Mouse (Mus musculus): ENCODE data around the gene Chrm3. TPM values are rescaled to one million over a fixed set of nuclear protein-coding genes. Genes with fewer than 3 reads are reported as not detected.

Gene Chrm3
- polyA plus RNA-seq, 1 experiment from 2014 or later: 0.31 TPM

DNA sequence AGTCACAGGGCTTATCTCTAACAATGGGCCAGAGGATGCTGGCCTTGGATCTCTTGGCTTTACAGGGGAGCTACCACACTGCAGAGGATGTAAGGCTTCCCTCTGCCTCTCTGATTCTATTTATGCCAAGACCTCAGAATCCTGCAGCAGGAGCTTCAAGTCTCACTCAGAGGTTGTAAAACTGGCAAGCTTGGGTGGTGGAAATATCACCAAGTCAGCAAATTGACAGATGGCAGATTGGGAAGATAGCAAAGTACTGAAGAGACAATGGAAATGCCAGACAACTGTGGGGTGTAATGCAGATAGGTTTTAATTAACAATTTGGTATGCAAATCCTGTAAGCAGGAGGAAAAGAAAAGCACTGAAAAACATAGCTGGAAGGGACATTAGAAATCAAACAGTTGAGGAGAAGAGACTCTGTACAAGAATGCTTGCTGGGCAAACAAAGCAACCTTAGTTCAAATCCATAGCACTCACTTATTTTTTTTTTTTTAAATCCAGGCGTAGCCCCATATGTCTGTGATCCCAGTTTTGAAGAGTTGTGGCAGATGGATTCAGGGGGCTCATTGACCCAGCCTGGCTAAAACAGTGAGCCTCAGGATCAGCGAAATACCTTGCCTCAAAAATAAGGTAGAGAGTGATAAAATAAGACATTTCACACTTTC lies 362.9 kb downstream of the Chrm3 start:
- H3K9ac ChIP-seq (ENCODE audit: low read length): no peak overlapping the region
- H3K4me3 ChIP-seq (ENCODE audit: low read length): no peak overlapping the region
- no peaks in the 10 kb centered on the region for H3K9me3 ChIP-seq (ENCODE audit: control insufficient read depth, low read length)
- ATAC-seq (ENCODE audit: low read depth): no peak
- H3K27ac ChIP-seq (ENCODE audit: low read length): no peak overlapping the region
- H3K4me2 ChIP-seq (ENCODE audit: low read depth, low read length): no peak overlapping the region
- 67% methylated on average over 2 of the region's 2 CpGs for WGBS
- no peaks in the 10 kb centered on the region for H3K4me1 ChIP-seq (replicated peaks; ENCODE audit: control insufficient read depth, insufficient read depth, low read length)
- H3K27me3 ChIP-seq (ENCODE audit: control insufficient read depth, insufficient read depth, low read depth, low read length): no peaks in the 10 kb centered on the region
- no peaks in the 10 kb centered on the region for H3K36me3 ChIP-seq (ENCODE audit: control insufficient read depth, insufficient read depth, low read length)

DNA sequence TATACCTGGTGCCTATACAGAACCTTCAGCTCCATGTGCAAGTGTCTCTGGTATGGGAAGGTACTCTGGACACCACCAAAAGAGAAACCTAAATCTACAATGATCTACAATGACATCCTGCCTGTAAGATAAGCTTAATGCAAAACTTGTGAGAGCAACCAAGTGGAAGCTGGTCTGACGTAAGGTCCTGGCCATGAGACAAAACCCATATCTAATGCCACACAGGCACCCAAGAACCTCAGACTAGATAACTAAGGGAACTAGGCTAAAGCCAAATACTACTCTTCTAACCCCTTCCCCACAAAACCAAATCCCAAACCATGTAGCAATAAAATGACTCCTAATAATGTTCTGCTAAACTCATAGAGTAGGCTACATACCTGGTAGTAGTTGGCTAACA lies 364.8 kb downstream of the Chrm3 start:
- no peaks in the 10 kb centered on the region for H3K27me3 ChIP-seq (ENCODE audit: control insufficient read depth, insufficient read depth, low read depth, low read length)
- no peak overlapping the region for H3K4me3 ChIP-seq (ENCODE audit: low read length)
- 88% methylated on average over 1 of the region's 1 CpGs for WGBS
- no peak overlapping the region for H3K4me2 ChIP-seq (ENCODE audit: low read depth, low read length)
- no peaks in the 10 kb centered on the region for H3K4me1 ChIP-seq (replicated peaks; ENCODE audit: control insufficient read depth, insufficient read depth, low read length)
- H3K36me3 ChIP-seq (ENCODE audit: control insufficient read depth, insufficient read depth, low read length): no peaks in the 10 kb centered on the region
- ATAC-seq (ENCODE audit: low read depth): no peak
- H3K9me3 ChIP-seq (ENCODE audit: control insufficient read depth, low read length): no peaks in the 10 kb centered on the region; the same call in 1 of the 2 replicates
- no peak overlapping the region for H3K27ac ChIP-seq (ENCODE audit: low read length)
- H3K9ac ChIP-seq (ENCODE audit: low read length): no peak overlapping the region

DNA sequence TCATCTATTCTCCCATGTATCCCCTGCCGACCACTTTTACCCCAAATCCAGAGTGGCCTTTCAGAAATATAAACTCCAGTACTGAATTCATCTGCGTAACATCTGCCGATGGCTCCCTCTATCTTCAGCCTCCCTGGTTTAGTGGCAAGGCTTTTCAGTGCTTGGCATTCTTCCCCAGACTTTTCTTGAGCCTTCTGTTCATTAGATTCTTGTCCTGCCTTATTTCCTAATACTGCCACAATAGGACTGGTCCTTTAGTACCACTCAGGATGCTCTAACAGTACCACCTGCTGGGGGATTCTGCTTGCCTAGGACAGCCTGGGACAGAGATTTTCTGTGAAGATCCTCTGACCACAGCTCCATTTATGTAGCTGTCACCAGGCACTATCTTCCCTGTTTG lies 367.1 kb downstream of the Chrm3 start:
- no peaks in the 10 kb centered on the region for H3K4me1 ChIP-seq (replicated peaks; ENCODE audit: control insufficient read depth, insufficient read depth, low read length)
- H3K4me3 ChIP-seq (ENCODE audit: low read length): no peak overlapping the region
- H3K4me2 ChIP-seq (ENCODE audit: low read depth, low read length): no peak overlapping the region
- no peak for ATAC-seq (ENCODE audit: low read depth)
- WGBS: 86% methylated on average over 3 of the region's 3 CpGs
- no peaks in the 10 kb centered on the region; the same call in 1 of the 2 replicates for H3K9me3 ChIP-seq (ENCODE audit: control insufficient read depth, low read length)
- no peaks in the 10 kb centered on the region for H3K36me3 ChIP-seq (ENCODE audit: control insufficient read depth, insufficient read depth, low read length)
- no peak overlapping the region for H3K27ac ChIP-seq (ENCODE audit: low read length)
- H3K27me3 ChIP-seq (ENCODE audit: control insufficient read depth, insufficient read depth, low read depth, low read length): no peaks in the 10 kb centered on the region
- H3K9ac ChIP-seq (ENCODE audit: low read length): no peak overlapping the region

DNA sequence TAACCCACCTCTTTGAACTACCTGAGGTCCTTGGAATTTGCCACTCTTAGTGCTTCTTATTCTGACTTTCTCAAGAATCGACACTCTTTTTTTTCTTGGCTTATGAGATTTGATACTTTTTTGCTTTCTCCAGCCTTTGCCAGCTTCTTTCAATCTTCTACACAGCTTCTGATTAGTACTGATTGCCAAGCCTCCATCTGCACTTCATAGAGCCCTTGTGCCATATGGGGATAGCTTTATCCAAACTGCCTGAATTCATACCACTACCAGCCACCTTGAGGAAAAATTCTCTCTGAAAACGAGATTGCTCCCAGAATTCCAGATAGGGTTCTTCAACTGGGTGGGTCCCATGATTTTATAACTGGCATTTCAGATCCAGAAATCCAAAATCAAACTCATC lies 368.0 kb downstream of the Chrm3 start:
- H3K9ac ChIP-seq (ENCODE audit: low read length): no peak overlapping the region
- H3K4me2 ChIP-seq (ENCODE audit: low read depth, low read length): no peak overlapping the region
- H3K4me3 ChIP-seq (ENCODE audit: low read length): no peak overlapping the region
- H3K9me3 ChIP-seq (ENCODE audit: control insufficient read depth, low read length): no peaks in the 10 kb centered on the region; the same call in 1 of the 2 replicates
- H3K4me1 ChIP-seq (replicated peaks; ENCODE audit: control insufficient read depth, insufficient read depth, low read length): no peaks in the 10 kb centered on the region
- H3K27me3 ChIP-seq (ENCODE audit: control insufficient read depth, insufficient read depth, low read depth, low read length): no peaks in the 10 kb centered on the region
- H3K36me3 ChIP-seq (ENCODE audit: control insufficient read depth, insufficient read depth, low read length): no peaks in the 10 kb centered on the region
- ATAC-seq (ENCODE audit: low read depth): no peak
- 65% methylated on average over 2 of the region's 2 CpGs for WGBS
- no peak overlapping the region for H3K27ac ChIP-seq (ENCODE audit: low read length)

DNA sequence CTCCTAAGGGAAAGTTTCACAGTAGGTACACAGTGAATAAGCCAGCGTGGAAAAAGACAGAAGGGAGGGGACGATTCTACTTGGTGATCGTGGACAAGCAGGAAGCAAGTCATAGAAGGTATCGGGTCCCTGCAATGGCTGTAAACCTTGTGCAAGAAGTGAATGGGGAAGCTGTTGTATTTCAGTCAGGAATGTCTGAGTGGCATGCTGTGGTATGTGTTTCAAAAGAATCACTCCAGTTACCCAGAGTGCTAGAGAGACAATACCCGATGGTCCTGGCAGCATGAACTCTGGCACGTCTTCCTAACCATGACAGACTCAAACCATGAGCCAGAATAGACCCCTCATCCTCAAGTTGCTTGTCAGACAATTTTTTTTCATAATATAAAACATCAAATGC lies 375.0 kb downstream of the Chrm3 start:
- Histone ChIP-seq H3K4me2 (ENCODE audit: low read depth, low read length) (no peak overlapping the region), H3K27ac (ENCODE audit: low read length) (no peak overlapping the region), H3K9me3 (ENCODE audit: control insufficient read depth, low read length) (no peaks in the 10 kb centered on the region), H3K4me1 (replicated peaks; ENCODE audit: control insufficient read depth, insufficient read depth, low read length) (no peaks in the 10 kb centered on the region), H3K27me3 (ENCODE audit: control insufficient read depth, insufficient read depth, low read depth, low read length) (no peaks in the 10 kb centered on the region), H3K9ac (ENCODE audit: low read length) (no peak overlapping the region), H3K36me3 (ENCODE audit: control insufficient read depth, insufficient read depth, low read length) (no peaks in the 10 kb centered on the region), H3K4me3 (ENCODE audit: low read length) (no peak overlapping the region)
- no peak for ATAC-seq (ENCODE audit: low read depth)
- 51% methylated on average over 6 of the region's 6 CpGs for WGBS

DNA sequence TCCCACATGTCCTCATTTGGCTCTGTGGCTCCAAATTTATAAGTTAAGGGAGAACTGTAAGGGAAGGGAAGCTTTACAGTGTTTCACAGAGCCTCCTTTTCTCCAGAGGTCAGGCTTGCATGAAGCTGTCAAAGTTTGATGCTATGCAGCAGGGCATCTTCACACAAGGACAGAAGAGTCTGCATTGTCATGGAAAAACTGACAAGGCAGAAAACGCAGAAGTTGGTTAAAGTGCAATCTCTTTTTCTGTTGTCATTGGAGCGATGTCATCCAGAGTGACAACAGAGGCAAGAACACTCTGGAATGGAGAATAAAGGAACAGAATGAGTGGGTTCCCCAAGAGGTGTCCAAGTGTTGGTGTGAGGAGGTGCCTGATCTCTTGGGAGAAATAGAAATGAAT lies 377.4 kb downstream of the Chrm3 start:
- ATAC-seq (ENCODE audit: low read depth): no peak
- H3K4me1 ChIP-seq (replicated peaks; ENCODE audit: control insufficient read depth, insufficient read depth, low read length): no peaks in the 10 kb centered on the region
- no peaks in the 10 kb centered on the region for H3K9me3 ChIP-seq (ENCODE audit: control insufficient read depth, low read length)
- no peak overlapping the region for H3K9ac ChIP-seq (ENCODE audit: low read length)
- no peak overlapping the region for H3K4me3 ChIP-seq (ENCODE audit: low read length)
- no peaks in the 10 kb centered on the region for H3K27me3 ChIP-seq (ENCODE audit: control insufficient read depth, insufficient read depth, low read depth, low read length)
- no peak overlapping the region for H3K4me2 ChIP-seq (ENCODE audit: low read depth, low read length)
- no peaks in the 10 kb centered on the region for H3K36me3 ChIP-seq (ENCODE audit: control insufficient read depth, insufficient read depth, low read length)
- H3K27ac ChIP-seq (ENCODE audit: low read length): no peak overlapping the region
- WGBS: 88% methylated on average over 2 of the region's 2 CpGs

DNA sequence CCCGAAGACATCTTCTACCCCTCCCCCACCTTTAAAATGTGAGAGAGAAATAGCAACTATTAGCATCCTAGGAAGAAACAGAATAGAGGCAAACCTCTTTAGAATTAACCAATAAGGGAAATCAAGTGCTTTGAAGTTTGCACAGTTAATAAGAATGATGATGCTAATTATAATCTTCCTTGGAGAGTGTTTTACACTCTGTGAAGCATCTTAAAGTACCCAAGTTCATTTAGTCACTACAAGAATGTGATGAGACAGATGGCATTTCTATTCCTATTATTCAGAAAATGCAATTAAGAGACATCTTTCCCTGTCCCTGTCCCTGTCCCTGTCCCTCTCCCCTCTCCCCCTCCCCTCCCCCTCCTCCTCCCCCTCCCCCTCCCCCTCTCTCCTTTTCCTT lies 382.9 kb downstream of the Chrm3 start:
- 80% methylated on average over 1 of the region's 1 CpGs for WGBS
- Histone ChIP-seq H3K9me3 (ENCODE audit: control insufficient read depth, low read length) (no peaks in the 10 kb centered on the region), H3K4me3 (ENCODE audit: low read length) (no peak overlapping the region), H3K27me3 (ENCODE audit: control insufficient read depth, insufficient read depth, low read depth, low read length) (no peaks in the 10 kb centered on the region), H3K4me2 (ENCODE audit: low read depth, low read length) (no peak overlapping the region), H3K9ac (ENCODE audit: low read length) (no peak overlapping the region), H3K4me1 (replicated peaks; ENCODE audit: control insufficient read depth, insufficient read depth, low read length) (no peaks in the 10 kb centered on the region), H3K36me3 (ENCODE audit: control insufficient read depth, insufficient read depth, low read length) (no peaks in the 10 kb centered on the region), H3K27ac (ENCODE audit: low read length) (no peak overlapping the region)
- no peak for ATAC-seq (ENCODE audit: low read depth)

DNA sequence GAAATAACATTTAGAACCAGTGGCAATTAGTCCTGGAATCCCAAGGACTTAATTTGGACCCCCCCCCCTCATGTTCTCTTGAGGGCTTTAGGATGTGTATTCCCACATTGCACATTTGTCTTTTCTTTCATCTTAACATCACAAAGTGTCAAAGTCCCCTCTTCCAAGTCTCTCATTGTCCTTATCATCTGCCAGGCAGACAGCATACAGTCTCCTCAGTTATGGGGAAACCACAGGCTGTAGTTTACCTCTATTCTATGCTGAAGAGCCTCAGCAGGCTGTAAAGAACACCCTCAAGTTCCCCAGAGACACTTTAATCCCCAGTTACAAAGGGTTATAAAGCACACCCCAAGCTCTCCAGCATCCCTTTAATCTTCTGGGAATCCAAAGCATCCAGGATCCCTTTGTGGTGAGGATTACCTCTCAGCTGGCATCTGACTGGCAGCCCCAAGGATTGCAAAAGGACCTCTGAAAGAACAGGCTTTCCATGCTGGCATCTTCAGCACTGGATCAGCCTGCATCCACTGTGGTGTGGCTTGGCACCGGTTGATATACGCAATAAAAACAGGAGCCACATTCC lies 386.8 kb downstream of the Chrm3 start:
- H3K4me2 ChIP-seq (ENCODE audit: low read depth, low read length): no peak overlapping the region
- no peaks in the 10 kb centered on the region for H3K4me1 ChIP-seq (replicated peaks; ENCODE audit: control insufficient read depth, insufficient read depth, low read length)
- no peak overlapping the region for H3K27ac ChIP-seq (ENCODE audit: low read length)
- no peak for ATAC-seq (ENCODE audit: low read depth)
- no peaks in the 10 kb centered on the region for H3K36me3 ChIP-seq (ENCODE audit: control insufficient read depth, insufficient read depth, low read length)
- H3K9me3 ChIP-seq (ENCODE audit: control insufficient read depth, low read length): no peaks in the 10 kb centered on the region
- no peak overlapping the region for H3K9ac ChIP-seq (ENCODE audit: low read length)
- no peaks in the 10 kb centered on the region for H3K27me3 ChIP-seq (ENCODE audit: control insufficient read depth, insufficient read depth, low read depth, low read length)
- no peak overlapping the region for H3K4me3 ChIP-seq (ENCODE audit: low read length)
- WGBS: 71% methylated on average over 2 of the region's 2 CpGs

DNA sequence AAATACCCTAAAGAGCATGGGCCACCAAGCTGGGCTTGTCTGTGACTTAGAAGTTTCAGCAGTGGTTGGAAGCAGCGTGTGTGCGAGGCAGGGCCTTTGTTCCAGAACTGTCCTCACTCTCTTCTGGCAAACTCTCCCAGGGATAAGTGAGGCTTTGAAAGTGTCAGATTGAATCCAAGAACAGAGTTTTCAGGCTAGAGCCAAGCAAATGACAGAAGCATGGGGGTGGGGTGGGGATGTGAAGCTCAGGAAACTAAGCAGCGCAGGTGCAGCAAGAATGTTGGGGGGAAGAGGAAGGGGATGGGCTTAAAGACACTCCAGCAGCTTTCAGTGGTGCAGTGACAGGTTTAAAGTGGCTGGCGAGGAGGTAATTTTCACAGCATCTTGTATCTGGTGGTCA lies 388.8 kb downstream of the Chrm3 start:
- H3K4me3 ChIP-seq (ENCODE audit: low read length): no peak overlapping the region
- H3K27ac ChIP-seq (ENCODE audit: low read length): no peak overlapping the region
- no peaks in the 10 kb centered on the region for H3K36me3 ChIP-seq (ENCODE audit: control insufficient read depth, insufficient read depth, low read length)
- no peak for ATAC-seq (ENCODE audit: low read depth)
- H3K9ac ChIP-seq (ENCODE audit: low read length): no peak overlapping the region
- H3K4me2 ChIP-seq (ENCODE audit: low read depth, low read length): no peak overlapping the region
- H3K9me3 ChIP-seq (ENCODE audit: control insufficient read depth, low read length): no peaks in the 10 kb centered on the region
- no peaks in the 10 kb centered on the region for H3K4me1 ChIP-seq (replicated peaks; ENCODE audit: control insufficient read depth, insufficient read depth, low read length)
- no peaks in the 10 kb centered on the region for H3K27me3 ChIP-seq (ENCODE audit: control insufficient read depth, insufficient read depth, low read depth, low read length)
- WGBS: 51% methylated on average over 4 of the region's 4 CpGs
